Mouse (Mus musculus) skeletal muscle tissue, postnatal 0 days (tissue): ENCODE measurements around the gene Gm13275. TPM values are rescaled to one million over a fixed set of nuclear protein-coding genes. Genes with fewer than 3 reads are reported as not detected.

ENCODE experiments used
- polyA plus RNA-seq: library from polyadenylated mRNA; unstranded; fragments of >200 nt; fragmentation: Nextera tagmentation; extraction: Ambion mirVana; gene quantifications from 2 replicates; pipeline ENCODE4 v1.2.1, GENCODE M21; 2015

Gene Gm13275
- polyA plus RNA-seq: not detected in 2 replicates

GRCm38 (mm10) chr4:88793936-88794675 is at the start of gene Gm13275:
Gene Gm13275 (plus strand): TSS chr4:88794487.

DNA sequence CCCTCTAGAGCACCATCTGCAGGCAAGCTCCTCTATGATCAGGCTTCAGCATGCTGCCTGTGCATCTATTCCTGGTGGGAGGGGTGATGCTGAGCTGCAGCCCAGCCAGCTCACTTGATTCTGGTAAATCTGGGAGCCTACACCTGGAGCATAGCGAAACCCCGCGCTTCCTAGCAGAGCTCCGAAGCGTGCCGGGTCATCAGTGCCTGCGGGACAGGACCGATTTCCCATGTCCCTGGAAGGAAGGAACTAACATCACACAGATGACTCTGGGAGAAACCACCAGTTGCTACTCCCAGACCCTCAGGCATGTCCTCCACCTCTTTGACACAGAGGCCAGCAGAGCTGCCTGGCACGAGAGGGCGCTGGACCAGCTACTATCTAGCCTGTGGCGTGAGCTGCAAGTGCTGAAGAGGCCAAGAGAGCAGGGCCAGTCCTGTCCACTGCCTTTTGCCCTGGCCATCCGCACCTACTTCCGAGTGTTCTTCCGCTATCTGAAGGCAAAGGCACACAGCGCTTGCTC is 39.4 kb upstream of the Gm13275 start, which contains the start of gene Gm13271:
Gm13271 (plus strand) TSS at position 51 of the 523 bp plus-strand sequence.

DNA sequence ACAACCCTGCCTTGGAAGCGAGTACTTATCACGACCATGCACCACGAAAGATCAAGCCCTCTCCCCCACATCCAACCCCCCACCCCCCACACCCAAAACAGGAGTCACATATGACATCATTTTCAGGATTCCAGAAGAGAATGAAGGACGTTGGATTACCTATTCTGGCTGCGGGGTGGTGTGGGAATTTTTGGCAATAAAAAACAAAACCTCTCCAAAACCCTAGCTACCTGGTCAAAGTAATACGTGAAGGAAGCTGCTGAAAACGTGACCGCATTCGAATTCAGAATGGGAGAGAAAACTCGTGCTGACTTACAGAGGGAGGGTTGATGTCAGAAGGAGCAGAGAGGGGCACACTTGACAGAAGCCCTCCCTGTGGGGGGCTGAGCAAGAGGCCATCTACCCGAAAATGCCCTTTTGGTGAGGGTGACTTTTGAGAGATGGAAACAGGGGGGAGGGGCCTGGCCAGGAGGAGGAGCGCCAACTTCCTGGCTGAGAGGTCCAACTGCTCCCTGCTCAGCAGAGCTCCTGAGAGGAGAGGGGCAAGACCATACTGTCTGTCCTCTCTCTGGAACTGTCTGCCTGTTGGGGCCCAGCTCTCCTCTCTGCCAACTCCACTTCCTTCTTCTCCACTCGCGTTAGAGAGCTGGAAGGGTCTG is 34.5 kb upstream of the Gm13275 start, which contains the start of gene Gm13283:
Gm13283 (plus strand) TSS at position 510 of the 659 bp plus-strand sequence.

DNA sequence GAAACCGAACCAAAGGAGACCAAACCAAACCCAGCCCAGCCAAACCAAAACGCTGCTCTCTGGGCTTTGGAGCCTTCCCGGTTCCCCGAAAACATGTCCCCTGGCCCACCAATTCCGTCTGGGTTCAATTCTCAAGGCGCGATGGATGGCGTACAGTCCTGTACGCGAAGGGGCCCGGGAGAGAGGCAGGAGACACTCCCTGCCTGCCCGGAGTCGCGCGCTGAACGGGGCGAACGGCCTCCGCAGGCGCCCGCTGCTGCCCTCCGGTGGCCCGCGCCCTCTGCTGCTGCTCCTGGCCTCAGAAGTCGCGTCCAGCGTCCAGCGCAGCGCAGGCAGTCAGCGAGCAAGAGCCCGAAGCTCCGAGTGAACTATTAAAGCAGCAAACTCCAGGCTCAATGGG is 20.8 kb upstream of the Gm13275 start, which contains the start of gene Gm13290:
Gm13290 (plus strand) TSS at position 301 of the 400 bp plus-strand sequence.

GRCm38 (mm10) chr4:88776622-88777021 is 17.7 kb upstream of the Gm13275 start, which contains the start of gene Gm13289:
Gene Gm13289 (plus strand): TSS chr4:88776922.

DNA sequence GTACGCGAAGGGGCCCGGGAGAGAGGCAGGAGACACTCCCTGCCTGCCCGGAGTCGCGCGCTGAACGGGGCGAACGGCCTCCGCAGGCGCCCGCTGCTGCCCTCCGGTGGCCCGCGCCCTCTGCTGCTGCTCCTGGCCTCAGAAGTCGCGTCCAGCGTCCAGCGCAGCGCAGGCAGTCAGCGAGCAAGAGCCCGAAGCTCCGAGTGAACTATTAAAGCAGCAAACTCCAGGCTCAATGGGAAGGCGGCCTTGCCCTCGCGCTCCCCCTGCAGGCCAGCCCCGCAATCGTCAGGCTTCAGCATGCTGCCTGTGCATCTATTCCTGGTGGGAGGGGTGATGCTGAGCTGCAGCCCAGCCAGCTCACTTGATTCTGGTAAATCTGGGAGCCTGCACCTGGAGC is 14.7 kb upstream of the Gm13275 start, which contains the start of gene Gm13272:
Gm13272 (plus strand) TSS at position 301 of the 400 bp plus-strand sequence.

GRCm38 (mm10) chr4:88781831-88782230 is 12.5 kb upstream of the Gm13275 start, which contains the start of gene Ifnz:
Gene Ifnz (plus strand): TSS chr4:88782131.

DNA sequence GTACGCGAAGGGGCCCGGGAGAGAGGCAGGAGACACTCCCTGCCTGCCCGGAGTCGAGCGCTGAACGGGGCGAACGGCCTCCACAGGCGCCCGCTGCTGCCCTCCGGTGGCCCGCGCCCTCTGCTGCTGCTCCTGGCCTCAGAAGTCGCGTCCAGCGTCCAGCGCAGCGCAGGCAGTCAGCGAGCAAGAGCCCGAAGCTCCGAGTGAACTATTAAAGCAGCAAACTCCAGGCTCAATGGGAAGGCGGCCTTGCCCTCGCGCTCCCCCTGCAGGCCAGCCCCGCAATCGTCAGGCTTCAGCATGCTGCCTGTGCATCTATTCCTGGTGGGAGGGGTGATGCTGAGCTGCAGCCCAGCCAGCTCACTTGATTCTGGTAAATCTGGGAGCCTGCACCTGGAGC is 8.9 kb upstream of the Gm13275 start, which contains the start of gene Gm13276:
Gm13276 (plus strand) TSS at position 301 of the 400 bp plus-strand sequence.

DNA sequence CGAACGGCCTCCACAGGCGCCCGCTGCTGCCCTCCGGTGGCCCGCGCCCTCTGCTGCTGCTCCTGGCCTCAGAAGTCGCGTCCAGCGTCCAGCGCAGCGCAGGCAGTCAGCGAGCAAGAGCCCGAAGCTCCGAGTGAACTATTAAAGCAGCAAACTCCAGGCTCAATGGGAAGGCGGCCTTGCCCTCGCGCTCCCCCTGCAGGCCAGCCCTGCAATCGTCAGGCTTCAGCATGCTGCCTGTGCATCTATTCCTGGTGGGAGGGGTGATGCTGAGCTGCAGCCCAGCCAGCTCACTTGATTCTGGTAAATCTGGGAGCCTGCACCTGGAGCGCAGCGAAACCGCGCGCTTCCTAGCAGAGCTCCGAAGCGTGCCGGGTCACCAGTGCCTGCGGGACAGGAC is 5.9 kb upstream of the Gm13275 start, which contains the start of gene Gm13277:
Gm13277 (plus strand) TSS at position 231 of the 400 bp plus-strand sequence.

DNA sequence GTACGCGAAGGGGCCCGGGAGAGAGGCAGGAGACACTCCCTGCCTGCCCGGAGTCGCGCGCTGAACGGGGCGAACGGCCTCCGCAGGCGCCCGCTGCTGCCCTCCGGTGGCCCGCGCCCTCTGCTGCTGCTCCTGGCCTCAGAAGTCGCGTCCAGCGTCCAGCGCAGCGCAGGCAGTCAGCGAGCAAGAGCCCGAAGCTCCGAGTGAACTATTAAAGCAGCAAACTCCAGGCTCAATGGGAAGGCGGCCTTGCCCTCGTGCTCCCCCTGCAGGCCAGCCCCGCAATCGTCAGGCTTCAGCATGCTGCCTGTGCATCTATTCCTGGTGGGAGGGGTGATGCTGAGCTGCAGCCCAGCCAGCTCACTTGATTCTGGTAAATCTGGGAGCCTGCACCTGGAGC is 3.0 kb upstream of the Gm13275 start, which contains the start of gene Gm13278:
Gm13278 (plus strand) TSS at position 301 of the 400 bp plus-strand sequence.

DNA sequence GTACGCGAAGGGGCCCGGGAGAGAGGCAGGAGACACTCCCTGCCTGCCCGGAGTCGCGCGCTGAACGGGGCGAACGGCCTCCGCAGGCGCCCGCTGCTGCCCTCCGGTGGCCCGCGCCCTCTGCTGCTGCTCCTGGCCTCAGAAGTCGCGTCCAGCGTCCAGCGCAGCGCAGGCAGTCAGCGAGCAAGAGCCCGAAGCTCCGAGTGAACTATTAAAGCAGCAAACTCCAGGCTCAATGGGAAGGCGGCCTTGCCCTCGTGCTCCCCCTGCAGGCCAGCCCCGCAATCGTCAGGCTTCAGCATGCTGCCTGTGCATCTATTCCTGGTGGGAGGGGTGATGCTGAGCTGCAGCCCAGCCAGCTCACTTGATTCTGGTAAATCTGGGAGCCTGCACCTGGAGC is 2.8 kb downstream of the Gm13275 start, which contains the start of gene Gm13279:
Gm13279 (plus strand) TSS at position 301 of the 400 bp plus-strand sequence.

GRCm38 (mm10) chr4:88799365-88799764 is 5.1 kb downstream of the Gm13275 start, which contains the start of gene Gm13285:
Gene Gm13285 (plus strand): TSS chr4:88799665.

GRCm38 (mm10) chr4:88802954-88803353 is 8.7 kb downstream of the Gm13275 start, which contains the start of gene Gm13287:
Gene Gm13287 (plus strand): TSS chr4:88803254.

GRCm38 (mm10) chr4:88805231-88805630 is 10.9 kb downstream of the Gm13275 start, which contains the start of gene Gm13288:
Gene Gm13288 (plus strand): TSS chr4:88805531.

GRCm38 (mm10) chr4:88815928-88816327 is 21.6 kb downstream of the Gm13275 start, which contains the start of gene Ifna7:
Gene Ifna7 (plus strand): TSS chr4:88816228.

DNA sequence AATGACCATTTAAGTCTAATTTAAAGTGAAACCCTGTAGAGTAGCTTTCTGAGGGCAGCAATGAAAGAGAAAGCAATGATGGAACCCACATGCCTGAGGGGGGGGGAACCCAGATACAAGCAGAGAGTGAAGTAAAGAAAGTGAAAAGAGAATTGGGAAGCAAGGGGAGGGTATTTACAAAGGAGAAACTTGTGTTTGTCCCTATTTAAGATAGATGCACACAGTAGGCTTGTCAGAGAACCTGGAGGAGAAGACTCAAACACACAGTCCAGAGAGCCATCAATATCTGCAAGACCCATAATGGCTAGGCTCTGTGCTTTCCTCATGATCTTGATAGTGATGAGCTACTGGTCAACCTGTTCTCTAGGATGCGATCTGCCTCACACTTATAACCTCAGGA is 25.4 kb downstream of the Gm13275 start, which contains the start of gene Ifna11:
Ifna11 (plus strand) TSS at position 301 of the 400 bp plus-strand sequence.

DNA sequence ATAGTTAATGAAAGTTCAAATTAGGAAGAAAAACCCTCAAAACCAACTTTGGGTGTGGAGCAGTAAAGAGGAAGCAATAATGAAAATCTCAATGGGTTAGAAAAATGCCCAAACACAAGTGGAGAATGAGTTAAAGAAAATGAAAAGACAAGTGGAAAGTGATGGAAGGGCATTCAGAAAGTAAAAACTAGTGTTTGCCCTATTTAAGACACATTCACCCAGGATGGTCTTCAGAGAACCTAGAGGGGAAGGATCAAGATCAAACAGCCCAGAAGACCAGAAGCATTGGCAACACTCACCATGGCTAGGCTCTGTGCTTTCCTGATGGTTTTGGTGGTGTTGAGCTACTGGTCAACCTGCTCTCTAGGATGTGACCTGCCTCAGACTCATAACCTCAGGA is 32.8 kb downstream of the Gm13275 start, which contains the start of gene Ifna6:
Ifna6 (plus strand) TSS at position 301 of the 400 bp plus-strand sequence.

DNA sequence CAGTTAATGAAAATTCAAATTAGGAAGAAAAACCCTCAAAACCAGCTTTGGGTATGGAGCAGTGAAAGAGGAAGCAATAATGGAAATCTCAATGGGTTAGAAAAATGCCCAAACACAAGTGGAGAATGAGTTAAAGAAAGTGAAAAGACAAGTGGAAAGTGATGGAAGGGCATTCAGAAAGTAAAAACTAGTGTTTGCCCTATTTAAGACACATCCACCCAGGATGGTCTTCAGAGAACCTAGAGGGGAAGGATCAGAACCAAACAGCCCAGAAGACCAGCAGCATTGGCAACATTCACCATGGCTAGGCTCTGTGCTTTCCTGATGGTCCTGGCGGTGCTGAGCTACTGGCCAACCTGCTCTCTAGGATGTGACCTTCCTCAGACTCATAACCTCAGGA is 40.9 kb downstream of the Gm13275 start, which contains the start of gene Ifna5:
Ifna5 (plus strand) TSS at position 301 of the 400 bp plus-strand sequence.

GRCm38 (mm10) chr4:88841438-88841911 is 47.2 kb downstream of the Gm13275 start, which contains the start of gene Ifna4:
Gene Ifna4 (plus strand): TSS chr4:88841861.

